Mouse (Mus musculus): Measurements from ENCODE around the gene Tpte.
"Not testable (repeated sequence)": the region's sequence is repeated elsewhere in the genome, so short reads cannot be mapped to it uniquely, and the experiment has no call there.

Tpte gene

GRCm38 (mm10) chr8:22282999-22283491 is at the start of gene Tpte:
Tpte (plus strand) TSS chr8:22283441.
- no peak for DNase-seq (ENCODE audit: low read depth, low spot score)

DNA sequence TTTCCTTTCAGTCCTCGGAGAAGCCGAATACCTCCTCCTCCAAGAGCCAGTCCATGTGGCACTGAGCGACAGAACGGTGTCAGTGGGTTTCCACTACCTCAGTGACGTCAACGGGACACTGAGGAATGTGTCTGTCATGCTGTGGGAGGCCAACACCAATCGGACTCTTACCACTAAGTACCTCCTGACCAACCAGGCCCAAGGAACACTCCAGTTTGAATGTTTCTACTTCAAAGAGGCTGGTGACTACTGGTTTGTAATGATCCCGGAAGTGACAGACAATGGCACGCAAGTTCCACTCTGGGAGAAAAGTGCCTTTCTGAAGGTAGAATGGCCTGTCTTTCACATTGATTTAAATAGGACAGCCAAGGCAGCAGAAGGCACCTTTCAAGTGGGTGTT is 40.3 kb upstream of the Tpte start:
- DNase-seq (ENCODE audit: low read depth, low spot score): no peak

DNA sequence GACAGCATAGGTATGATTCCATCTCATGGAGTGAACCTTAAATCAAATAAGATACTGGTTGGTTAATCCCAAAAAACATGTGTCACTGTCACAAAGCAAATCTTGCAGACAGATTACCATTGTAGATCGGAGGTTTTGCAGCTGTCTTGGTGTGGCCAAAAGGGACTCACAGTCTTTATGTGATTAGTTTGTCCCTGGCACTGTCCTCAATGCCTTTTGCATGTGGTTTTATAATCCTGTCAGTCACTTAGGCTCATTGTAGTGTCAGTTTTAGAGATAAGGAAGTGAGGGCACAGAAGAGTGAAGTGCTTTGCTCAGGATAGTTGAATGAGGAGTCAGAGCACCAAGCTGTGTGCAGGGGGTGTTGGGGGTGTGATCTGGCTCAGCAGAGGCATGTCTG is 37.6 kb upstream of the Tpte start:
- no peak for DNase-seq (ENCODE audit: low read depth, low spot score)

- no peak for DNase-seq (ENCODE audit: low read depth, low spot score)
These were observed 35.3 kb upstream of the Tpte start for GRCm38 (mm10) chr8:22247956-22248355.

GRCm38 (mm10) chr8:22249080-22249479 is 34.2 kb upstream of the Tpte start:
- DNase-seq (ENCODE audit: low read depth, low spot score): no peak

DNA sequence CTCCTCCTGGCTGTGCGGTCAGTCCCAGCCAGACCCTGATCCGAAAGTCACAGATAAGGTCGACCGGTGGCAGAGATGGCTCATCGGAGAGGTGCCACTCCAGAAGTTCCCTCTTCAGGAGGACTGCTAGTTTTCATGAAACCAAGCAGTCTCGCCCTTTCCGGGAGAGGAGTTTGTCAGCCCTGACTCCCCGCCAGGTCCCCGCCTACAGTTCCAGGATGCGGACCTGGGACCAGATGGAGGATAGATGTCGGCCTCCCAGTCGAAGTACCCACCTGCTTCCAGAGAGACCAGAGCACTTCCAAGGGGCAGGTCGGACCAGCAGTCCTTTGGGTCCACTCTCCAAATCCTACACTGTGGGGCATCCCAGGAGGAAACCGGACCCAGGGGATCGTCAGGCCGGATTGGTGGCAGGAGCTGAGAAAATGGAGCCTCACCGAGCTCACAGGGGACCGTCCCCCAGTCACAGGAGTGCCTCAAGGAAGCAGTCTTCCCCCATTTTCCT is 24.2 kb upstream of the Tpte start:
- no peak for DNase-seq (ENCODE audit: low read depth, low spot score)

- no peak for DNase-seq (ENCODE audit: low read depth, low spot score)
These were observed 23.7 kb upstream of the Tpte start for GRCm38 (mm10) chr8:22259531-22259930.

DNA sequence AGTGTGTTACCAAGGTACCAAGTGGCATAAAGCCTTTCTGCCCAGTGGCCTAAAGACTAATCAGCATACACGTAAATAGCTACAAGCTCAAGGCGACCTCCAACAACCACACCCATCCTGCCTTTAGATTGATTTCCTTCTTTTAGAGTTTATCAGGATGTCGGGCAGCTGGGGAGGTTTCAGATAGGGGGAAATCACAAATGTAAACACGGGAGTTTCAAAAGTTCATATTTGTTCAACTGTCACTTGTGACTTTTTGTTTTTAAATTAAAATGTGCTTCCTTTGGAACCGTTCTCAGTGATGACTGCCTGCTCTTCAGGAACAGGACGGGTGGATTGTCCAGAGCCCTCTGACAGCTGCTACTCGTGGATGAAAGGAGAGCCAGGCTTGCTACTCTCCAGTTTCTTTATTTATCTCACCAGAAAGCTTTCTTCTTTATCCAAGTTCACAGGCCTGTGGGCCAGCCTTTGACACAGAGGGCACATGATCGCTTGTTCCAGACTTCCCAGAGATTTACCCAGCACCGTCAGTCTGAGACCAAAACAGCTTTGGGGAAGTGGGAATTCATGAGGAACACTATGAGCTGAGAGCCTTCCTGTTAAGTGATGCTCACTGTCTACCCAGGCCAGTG is 23.0 kb upstream of the Tpte start:
- DNase-seq (ENCODE audit: low read depth, low spot score): no peak

- DNase-seq (ENCODE audit: low read depth, low spot score): no peak
These were observed 21.0 kb upstream of the Tpte start for GRCm38 (mm10) chr8:22262267-22262666.

GRCm38 (mm10) chr8:22264292-22264691 is 18.9 kb upstream of the Tpte start:
- DNase-seq (ENCODE audit: low read depth, low spot score): no peak

GRCm38 (mm10) chr8:22264787-22265186 is 18.5 kb upstream of the Tpte start:
- no peak for DNase-seq (ENCODE audit: low read depth, low spot score)

DNA sequence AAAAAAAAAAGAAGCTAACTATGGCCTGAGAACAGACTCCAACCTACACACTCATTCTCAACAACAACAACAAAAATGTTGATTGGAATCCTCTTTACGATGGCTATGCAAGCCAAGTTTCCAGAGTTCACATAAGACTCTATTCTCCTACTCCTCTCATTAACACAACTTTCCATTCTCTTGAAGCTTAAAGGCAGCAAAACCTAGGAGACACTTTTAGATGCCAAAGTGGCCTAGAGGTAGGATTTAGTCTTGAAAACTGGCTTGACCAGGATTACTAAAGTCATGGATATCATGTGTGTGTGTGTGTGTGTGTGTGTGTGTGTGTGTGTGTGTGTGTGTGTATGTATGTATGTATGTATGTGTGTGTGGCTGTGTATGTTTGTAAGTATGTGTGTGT is 18.0 kb upstream of the Tpte start:
- DNase-seq (ENCODE audit: low read depth, low spot score): no peak

GRCm38 (mm10) chr8:22266809-22267208 is 16.4 kb upstream of the Tpte start:
- no peak for DNase-seq (ENCODE audit: low read depth, low spot score)

GRCm38 (mm10) chr8:22273142-22273541 is 10.1 kb upstream of the Tpte start:
- DNase-seq (ENCODE audit: low read depth, low spot score): no peak

DNA sequence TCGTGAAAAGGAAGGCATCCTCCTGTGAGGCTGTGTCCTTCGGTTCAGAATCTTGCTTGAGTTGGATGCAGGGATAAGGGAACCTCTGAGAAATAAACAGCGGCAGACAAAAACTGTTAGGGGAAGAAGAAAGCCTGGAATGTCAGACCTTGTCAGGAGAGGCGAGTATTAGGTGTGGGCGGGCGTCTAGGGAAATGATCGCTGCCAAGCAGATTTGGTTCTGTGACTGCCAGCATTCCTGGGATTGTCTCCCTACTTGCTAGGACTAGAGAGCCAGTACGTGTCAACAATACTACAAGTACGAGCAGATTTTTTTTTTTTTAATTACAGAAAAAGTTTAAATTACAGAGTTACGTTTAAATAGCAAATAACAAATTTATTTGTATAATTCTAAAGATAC is 8.6 kb upstream of the Tpte start:
- no peak for DNase-seq (ENCODE audit: low read depth, low spot score)

- DNase-seq (ENCODE audit: low read depth, low spot score): no peak
These were observed 19.1 kb downstream of the Tpte start for GRCm38 (mm10) chr8:22302326-22302725.

DNA sequence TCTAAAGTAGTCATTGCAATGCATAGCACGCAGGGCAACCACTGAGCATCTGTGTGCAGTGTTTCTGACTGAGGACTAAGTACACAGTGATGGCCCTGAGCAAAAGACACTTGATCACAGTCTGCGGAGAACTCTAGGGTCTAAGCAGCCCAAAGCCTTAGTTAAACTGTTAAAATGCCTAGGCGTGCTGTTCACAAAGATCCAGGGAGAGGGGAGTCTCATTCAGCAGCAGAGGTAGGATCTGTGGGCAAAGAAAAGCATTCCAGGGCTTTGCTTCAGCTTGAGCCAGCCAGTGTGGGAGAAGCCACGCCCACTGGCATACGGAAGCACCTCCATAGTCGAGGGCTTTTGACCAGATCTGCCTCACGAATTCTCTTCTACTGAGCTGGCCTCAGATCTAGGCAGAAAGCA is 19.7 kb downstream of the Tpte start:
- DNase-seq (ENCODE audit: low read depth, low spot score): no peak

DNA sequence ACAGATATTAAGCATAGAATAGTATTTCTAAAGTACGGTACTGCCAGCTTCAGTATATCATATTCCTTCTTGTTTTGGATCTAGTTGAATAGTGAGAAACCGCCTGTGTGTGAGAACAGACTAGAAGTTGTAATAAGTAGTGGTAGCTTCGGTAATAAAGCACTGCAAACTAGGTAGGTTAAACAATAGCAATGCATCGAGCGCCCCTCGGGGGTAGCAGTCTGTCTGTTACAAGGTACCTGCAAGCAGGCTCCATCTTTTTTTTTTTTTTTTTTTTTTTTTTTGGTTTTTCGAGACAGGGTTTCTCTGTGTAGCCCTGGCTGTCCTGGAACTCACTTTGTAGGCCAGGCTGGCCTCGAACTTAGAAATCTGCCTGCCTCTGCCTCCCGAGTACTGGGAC is 20.8 kb downstream of the Tpte start:
- not testable (repeated sequence) for DNase-seq (ENCODE audit: low read depth, low spot score)

DNA sequence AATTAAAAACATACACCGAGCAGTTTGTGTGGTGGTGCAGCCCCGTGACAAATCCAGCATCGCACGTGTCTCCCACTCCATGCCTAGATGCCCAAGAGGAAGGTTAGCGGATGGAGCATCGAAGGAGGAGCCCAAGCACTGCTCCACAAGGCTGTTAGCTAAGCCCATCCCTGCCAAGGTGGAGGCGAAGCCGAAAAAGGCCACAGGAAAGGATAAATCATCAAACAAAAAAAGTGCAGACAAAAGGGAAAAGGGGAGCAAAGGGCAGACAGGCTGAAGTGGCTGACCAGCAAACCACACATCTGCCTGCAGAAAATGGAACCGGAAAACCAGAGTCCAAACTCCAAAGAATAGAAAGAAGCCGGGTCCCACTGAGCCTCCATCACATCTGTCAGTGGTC is 23.8 kb downstream of the Tpte start:
- no peak for DNase-seq (ENCODE audit: low read depth, low spot score)

DNA sequence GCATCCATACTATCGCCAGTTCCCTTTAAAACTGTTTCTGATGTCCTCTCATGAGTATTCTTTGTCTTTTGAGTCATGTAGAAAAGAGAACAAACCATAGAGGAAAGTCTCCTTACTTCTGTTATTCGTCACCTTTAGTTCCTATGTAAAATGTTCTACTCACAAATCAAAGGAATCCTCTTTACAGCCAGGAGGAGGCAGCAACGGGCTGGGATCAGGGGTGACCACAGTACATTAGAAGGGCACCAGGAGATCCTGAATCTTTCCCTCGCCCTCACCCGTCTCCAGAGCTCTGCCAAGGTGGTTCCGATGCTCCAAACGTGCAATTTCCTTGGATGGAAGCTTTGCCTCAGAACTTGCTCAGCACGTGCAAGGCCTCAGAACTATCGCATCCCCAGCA is 28.2 kb downstream of the Tpte start:
- no peak for DNase-seq (ENCODE audit: low read depth, low spot score)

DNA sequence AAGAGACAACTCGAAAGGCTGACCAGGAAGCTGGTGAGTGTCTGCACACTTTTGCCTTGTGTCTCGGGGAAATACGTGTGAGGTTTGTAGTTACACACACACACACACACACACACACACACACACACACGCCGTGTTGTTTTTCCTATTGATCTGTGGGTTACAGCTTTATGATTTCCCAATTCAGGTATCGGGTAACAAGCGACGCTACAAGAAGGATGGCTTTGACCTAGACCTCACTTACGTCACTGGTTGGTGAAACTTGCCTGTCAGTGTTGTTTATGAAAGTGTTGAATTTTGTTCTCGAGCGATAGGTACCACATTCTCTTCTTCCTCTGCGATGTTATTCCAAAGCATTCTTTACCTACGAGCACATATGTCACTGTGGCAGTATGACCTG is 52.2 kb downstream of the Tpte start:
- DNase-seq (ENCODE audit: low read depth, low spot score): no peak

- DNase-seq (ENCODE audit: low read depth, low spot score): no peak
These were observed 76.1 kb downstream of the Tpte start for GRCm38 (mm10) chr8:22359359-22359758.

DNA sequence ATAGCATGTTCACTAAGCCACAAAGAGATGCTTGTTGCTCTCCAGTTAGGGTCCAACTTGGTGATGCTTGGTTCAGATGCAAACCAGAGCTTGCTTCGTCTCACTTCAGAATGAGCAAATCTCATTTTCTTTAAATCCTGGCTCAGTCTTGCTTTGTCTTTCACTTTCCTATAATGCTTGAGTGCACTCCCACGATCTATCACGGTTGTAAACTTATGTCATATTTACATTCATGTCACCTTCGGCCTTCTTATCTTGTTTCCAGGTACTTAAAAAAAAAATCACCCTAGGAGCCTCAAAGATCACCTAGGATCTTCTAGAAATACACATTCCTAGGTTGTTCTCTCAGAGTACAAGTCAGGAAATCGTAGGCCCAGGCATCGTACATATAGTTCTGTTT is 76.6 kb downstream of the Tpte start:
- DNase-seq (ENCODE audit: low read depth, low spot score): no peak

DNA sequence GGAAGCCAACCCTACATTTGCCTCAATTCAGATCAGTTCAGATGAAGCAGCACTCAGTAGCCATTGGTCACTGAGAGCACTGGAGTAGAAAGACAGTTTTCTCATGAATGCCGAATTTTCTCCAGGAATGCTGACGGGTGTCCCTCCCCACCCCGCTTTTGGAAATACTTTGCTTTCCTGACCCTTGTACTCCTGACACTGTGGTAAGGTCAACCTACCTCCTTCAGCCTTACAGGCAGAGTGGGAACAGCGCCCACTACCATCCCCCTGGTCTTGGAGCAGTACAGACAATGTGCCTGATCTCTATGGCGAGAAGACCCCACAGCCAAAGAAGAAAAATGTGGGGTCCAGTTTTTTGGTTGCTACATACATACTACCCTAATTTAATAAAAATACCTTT is 93.1 kb downstream of the Tpte start:
- no peak for DNase-seq (ENCODE audit: low read depth, low spot score)

Data from brain, embryonic 18.5 days (tissue).